Mouse (Mus musculus): ENCODE measurements around the gene Mfap5. TPM values are rescaled to one million over a fixed set of nuclear protein-coding genes. Genes with fewer than 3 reads are reported as not detected.
A peak's percentile ranks its signal among the peaks of the same experiment; 100 is the strongest.
"Not testable (repeated sequence)": the region's sequence is repeated elsewhere in the genome, so short reads cannot be mapped to it uniquely, and the experiment has no call there.

Mfap5 gene
- polyA plus RNA-seq, 1 experiment from 2014 or later: 86.4 TPM

DNA sequence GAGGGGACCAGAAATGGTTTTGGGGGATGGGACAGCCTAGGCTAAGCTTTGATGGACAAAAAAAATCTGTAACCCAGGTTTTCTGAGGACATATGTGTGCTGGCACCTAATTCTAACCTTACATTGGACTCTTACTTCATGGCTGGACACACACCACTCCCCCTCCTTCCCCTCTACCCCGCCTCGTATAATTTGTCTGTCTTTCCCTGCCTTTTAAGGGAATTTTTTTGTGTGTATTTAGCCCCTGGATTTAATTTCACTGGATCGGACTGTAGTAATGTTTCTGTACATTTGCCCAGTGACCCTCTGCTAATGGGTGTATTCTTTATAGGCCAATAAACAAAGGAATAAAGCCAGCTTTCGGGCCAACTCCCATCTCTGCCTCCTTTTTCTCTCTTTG is 604 bp upstream of the Mfap5 start:
- peak; percentile 49; the same call in 1 of the 2 replicates for ATAC-seq (ENCODE audit: insufficient read depth, low FRiP score)
- Histone ChIP-seq H3K27me3 (ENCODE audit: control insufficient read depth, insufficient read depth, low read length) (no peaks in the 10 kb centered on the region), H3K4me3 (replicated peaks; ENCODE audit: low read length) (no peak overlapping the region), H3K27ac (ENCODE audit: low read length) (peak overlapping the region; percentile 63), H3K9ac (ENCODE audit: low read length) (no peak overlapping the region), H3K4me2 (ENCODE audit: low read depth, low read length) (no peak overlapping the region), H3K9me3 (replicated peaks; ENCODE audit: control insufficient read depth, low read length) (no peaks in the 10 kb centered on the region), H3K36me3 (ENCODE audit: control insufficient read depth, insufficient read depth, low read length) (no peaks in the 10 kb centered on the region), H3K4me1 (ENCODE audit: control insufficient read depth, insufficient read depth, low read length) (no peaks in the 10 kb centered on the region)
- WGBS: 44% methylated on average over 4 of the region's 4 CpGs

DNA sequence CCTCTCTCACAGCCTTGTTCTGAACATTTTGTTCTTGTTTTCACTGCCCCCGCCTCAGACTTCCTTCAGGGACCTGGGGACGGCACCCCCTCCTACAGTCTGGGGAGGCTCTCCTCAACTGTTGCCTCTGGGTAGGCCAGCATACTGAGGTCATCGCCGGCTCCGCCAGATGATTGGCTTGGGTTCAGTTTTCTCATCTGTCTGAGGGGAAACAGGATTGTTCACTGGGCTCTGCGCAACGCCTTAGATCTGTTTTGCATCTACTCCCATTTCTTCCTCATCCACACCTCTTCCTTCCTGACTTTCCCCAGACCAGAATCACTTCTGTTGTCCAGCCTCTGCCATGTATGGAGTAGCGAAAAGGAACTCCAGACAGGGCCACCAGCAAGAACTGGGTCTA is 2.8 kb downstream of the Mfap5 start:
- Histone ChIP-seq H3K4me1 (ENCODE audit: control insufficient read depth, insufficient read depth, low read length) (no peaks in the 10 kb centered on the region), H3K27me3 (ENCODE audit: control insufficient read depth, insufficient read depth, low read length) (no peaks in the 10 kb centered on the region), H3K36me3 (ENCODE audit: control insufficient read depth, insufficient read depth, low read length) (no peaks in the 10 kb centered on the region), H3K9ac (ENCODE audit: low read length) (no peak overlapping the region), H3K27ac (ENCODE audit: low read length) (no peak overlapping the region), H3K9me3 (replicated peaks; ENCODE audit: control insufficient read depth, low read length) (no peaks in the 10 kb centered on the region), H3K4me3 (replicated peaks; ENCODE audit: low read length) (no peak overlapping the region), H3K4me2 (ENCODE audit: low read depth, low read length) (no peak overlapping the region)
- WGBS: 67% methylated on average over 8 of the region's 8 CpGs
- ATAC-seq (ENCODE audit: insufficient read depth, low FRiP score): 0 out of 2 replicates have a peak, but pooled peaks have one; percentile 23

DNA sequence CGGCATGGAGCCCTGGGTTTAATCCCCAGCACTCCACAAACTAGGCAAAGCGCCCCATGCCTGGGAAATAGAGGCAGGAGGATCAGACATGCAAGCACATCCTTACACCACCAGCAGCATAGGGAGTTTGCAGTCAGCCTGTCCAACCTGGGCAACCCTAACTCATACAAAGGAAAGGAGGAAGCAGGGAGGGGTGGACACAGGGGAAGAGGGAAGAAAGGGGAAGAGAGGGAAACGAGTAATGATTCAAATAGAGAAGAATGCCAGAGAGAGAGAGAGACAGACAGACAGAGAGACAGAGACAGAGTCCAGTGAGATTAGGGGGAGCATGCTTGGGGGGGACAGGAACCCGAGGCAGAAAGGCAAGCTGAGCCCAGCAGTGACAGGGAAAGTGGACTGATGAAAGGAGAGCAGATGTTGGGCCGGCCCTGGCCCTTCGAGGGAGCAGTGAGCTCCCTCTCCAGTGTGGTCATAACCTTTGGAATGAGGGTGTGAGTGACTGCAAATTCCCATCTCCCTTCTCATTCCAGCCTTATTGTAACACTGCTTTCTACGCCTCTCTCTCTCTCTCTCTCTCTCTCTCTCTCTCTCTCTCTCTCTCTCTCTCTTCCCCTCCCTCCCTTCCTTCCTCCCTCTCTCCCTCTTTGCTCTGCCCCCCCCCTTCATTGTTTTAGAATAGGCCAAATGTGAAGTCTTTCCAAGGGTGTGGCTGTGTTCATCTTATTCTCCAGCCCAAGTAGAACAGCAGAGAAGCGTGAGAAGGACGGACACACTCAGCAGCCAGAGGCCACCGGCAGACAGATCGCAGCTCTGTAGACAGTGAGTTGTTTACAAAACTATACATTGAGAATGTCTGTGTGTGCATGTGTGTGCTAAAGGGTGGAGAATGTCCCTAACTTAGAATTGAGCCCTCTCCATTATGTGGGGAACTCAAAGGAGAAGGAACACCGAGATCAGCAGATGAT is 7.6 kb downstream of the Mfap5 start:
- Histone ChIP-seq H3K27me3 (ENCODE audit: control insufficient read depth, insufficient read depth, low read length) (no peaks in the 10 kb centered on the region), H3K36me3 (ENCODE audit: control insufficient read depth, insufficient read depth, low read length) (no peaks in the 10 kb centered on the region), H3K4me3 (replicated peaks; ENCODE audit: low read length) (peak overlapping the region; percentile 22), H3K4me1 (ENCODE audit: control insufficient read depth, insufficient read depth, low read length) (no peaks in the 10 kb centered on the region), H3K27ac (ENCODE audit: low read length) (peak overlapping the region; percentile 43), H3K9me3 (replicated peaks; ENCODE audit: control insufficient read depth, low read length) (no peaks in the 10 kb centered on the region), H3K9ac (ENCODE audit: low read length) (peak overlapping the region; percentile 28; the same call in 1 of the 2 replicates), H3K4me2 (ENCODE audit: low read depth, low read length) (0 out of 2 replicates have a peak overlapping the region, but pooled peaks have one; percentile 17)
- ATAC-seq (ENCODE audit: insufficient read depth, low FRiP score): peak; percentile 63; the same call in 1 of the 2 replicates
- WGBS: 38% methylated on average over 12 of the region's 12 CpGs

DNA sequence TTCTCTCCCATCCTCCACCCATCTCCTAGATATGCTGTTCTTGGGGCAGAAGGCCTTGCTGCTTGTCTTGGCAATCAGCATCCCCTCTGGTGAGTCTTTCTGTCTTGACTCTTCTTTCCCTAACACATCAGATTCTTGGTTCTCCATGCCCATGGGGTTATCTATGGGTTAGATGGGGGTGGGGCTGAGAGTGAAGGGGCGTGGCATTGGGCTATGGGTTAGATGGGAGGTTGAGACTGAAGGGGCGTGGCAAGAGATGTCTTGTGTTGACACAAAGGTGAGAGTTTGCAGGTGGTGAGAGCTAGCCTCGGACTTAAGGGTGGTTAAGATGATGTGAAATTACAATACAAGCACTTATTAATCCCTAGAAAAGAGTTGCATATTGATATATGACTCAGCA is 8.7 kb downstream of the Mfap5 start:
- Histone ChIP-seq H3K9ac (ENCODE audit: low read length) (no peak overlapping the region), H3K4me1 (ENCODE audit: control insufficient read depth, insufficient read depth, low read length) (no peaks in the 10 kb centered on the region), H3K9me3 (replicated peaks; ENCODE audit: control insufficient read depth, low read length) (no peaks in the 10 kb centered on the region), H3K36me3 (ENCODE audit: control insufficient read depth, insufficient read depth, low read length) (no peaks in the 10 kb centered on the region), H3K27ac (ENCODE audit: low read length) (no peak overlapping the region), H3K4me2 (ENCODE audit: low read depth, low read length) (peak overlapping the region; percentile 40; the same call in 1 of the 2 replicates), H3K27me3 (ENCODE audit: control insufficient read depth, insufficient read depth, low read length) (no peaks in the 10 kb centered on the region), H3K4me3 (replicated peaks; ENCODE audit: low read length) (peak overlapping the region; percentile 22)
- 67% methylated on average over 3 of the region's 3 CpGs for WGBS
- no peak for ATAC-seq (ENCODE audit: insufficient read depth, low FRiP score)

DNA sequence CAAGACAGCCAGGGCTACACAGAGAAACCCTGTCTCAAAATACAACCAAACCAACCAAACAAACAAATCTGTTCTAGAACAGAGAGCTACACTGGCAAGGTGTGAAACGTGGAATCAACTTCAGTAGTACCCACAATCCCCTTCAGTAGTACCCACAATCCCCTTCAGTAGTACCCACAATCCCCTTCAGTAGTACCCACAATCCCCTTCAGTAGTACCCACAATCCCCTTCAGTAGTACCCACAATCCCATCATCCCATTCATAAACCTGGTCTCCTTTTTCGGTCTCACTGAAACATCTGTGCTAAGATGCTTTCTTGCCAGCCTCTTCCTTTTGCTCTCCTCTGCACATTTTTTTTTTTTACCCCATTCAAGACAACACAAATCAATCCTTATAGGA is 10.1 kb downstream of the Mfap5 start:
- H3K4me2 ChIP-seq (ENCODE audit: low read depth, low read length); H3K9me3 ChIP-seq (replicated peaks; ENCODE audit: control insufficient read depth, low read length); H3K36me3 ChIP-seq (ENCODE audit: control insufficient read depth, insufficient read depth, low read length); H3K27ac ChIP-seq (ENCODE audit: low read length); H3K4me3 ChIP-seq (replicated peaks; ENCODE audit: low read length); H3K9ac ChIP-seq (ENCODE audit: low read length); H3K27me3 ChIP-seq (ENCODE audit: control insufficient read depth, insufficient read depth, low read length); ATAC-seq (ENCODE audit: insufficient read depth, low FRiP score); H3K4me1 ChIP-seq (ENCODE audit: control insufficient read depth, insufficient read depth, low read length): not testable (repeated sequence)
- 89% methylated on average over 2 of the region's 2 CpGs for WGBS

DNA sequence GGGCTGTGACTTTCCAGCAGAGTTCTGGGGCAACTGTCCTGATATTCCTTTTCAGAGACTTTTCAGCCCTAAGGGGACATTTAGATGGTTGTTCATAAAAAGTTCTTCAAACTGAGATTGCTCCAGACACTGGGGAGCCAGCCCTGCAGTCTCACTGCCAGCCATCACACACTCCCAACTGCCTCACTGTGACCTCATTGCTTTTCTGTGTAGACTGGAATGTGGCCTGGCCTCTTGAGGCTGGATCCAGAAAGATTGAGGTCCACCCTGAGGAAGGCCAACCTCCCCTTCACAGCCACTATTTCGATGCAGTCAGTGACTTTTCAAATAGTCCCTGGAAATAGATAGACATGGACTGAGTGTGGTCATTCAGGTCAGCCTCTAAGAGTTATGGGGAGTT is 12.0 kb downstream of the Mfap5 start:
- Histone ChIP-seq H3K4me1 (ENCODE audit: control insufficient read depth, insufficient read depth, low read length) (no peaks in the 10 kb centered on the region), H3K9ac (ENCODE audit: low read length) (no peak overlapping the region), H3K27me3 (ENCODE audit: control insufficient read depth, insufficient read depth, low read length) (no peaks in the 10 kb centered on the region), H3K4me2 (ENCODE audit: low read depth, low read length) (no peak overlapping the region), H3K36me3 (ENCODE audit: control insufficient read depth, insufficient read depth, low read length) (no peaks in the 10 kb centered on the region), H3K27ac (ENCODE audit: low read length) (no peak overlapping the region), H3K9me3 (replicated peaks; ENCODE audit: control insufficient read depth, low read length) (no peaks in the 10 kb centered on the region), H3K4me3 (replicated peaks; ENCODE audit: low read length) (no peak overlapping the region)
- 81% methylated on average over 1 of the region's 1 CpGs for WGBS
- ATAC-seq (ENCODE audit: insufficient read depth, low FRiP score): no peak

DNA sequence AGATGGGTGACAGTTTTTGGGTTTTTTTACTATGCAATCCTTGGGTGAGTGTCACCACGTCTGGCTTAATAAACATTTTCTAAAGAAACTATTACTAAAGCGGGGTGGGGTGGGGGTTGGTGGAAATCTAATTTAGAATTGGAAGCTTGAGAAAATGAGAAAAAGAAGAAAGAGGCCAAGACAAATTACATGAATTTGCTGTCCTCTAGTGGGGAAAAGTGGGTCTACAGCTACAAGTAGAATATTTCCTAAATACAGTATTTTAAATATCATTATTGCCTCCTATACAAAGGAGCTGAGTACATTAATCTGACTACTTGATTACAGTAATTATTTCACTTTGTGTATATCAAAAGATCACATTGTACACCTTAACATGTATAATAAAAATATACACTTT is 13.7 kb downstream of the Mfap5 start:
- Histone ChIP-seq H3K4me1 (ENCODE audit: control insufficient read depth, insufficient read depth, low read length) (no peaks in the 10 kb centered on the region), H3K27me3 (ENCODE audit: control insufficient read depth, insufficient read depth, low read length) (no peaks in the 10 kb centered on the region), H3K4me2 (ENCODE audit: low read depth, low read length) (no peak overlapping the region), H3K27ac (ENCODE audit: low read length) (no peak overlapping the region), H3K9me3 (replicated peaks; ENCODE audit: control insufficient read depth, low read length) (no peaks in the 10 kb centered on the region), H3K36me3 (ENCODE audit: control insufficient read depth, insufficient read depth, low read length) (no peaks in the 10 kb centered on the region), H3K4me3 (replicated peaks; ENCODE audit: low read length) (no peak overlapping the region), H3K9ac (ENCODE audit: low read length) (no peak overlapping the region)
- no peak for ATAC-seq (ENCODE audit: insufficient read depth, low FRiP score)
- 21% methylated on average over 2 of the region's 2 CpGs for WGBS

DNA sequence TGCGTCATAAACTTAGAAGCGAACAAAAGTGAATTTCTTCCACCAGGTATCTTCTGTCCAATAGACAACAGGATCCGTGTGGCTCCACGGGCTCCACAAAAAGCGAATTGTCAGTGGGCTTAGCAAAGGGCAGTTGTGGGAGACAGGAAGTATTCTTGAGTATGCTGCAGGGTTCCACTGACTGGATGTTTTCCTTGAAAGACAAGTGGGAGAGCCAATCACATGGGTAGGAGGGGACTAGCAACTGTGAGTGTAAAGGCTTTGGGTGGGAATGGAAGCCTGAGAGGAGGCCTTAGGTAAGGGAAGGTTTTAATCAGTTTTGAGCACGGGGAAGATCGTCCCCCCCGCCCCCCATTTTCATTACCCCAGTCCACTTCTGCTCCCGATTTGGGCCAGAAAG is 16.9 kb downstream of the Mfap5 start:
- no peak for ATAC-seq (ENCODE audit: insufficient read depth, low FRiP score)
- 56% methylated on average over 9 of the region's 9 CpGs for WGBS

DNA sequence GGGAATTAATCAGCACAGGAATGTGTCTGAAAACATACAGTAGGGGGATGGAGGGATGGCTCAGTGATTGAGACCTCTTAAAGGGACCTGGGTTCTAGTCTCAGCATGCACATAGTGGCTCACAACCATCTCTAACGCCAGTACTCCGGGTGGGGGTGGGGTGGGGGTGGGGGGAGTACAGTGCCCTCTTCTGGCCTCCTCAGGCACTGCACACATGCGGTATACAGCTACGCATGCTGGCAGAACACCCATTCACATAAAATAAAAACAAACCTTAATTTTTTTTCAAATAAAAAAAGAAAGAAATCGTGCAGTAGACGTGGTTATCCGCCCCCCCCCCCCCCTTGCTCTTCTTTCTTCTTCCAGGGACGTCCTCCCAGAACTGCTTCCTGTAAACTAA is 17.6 kb downstream of the Mfap5 start:
- H3K9me3 ChIP-seq (replicated peaks; ENCODE audit: control insufficient read depth, low read length): no peaks in the 10 kb centered on the region
- H3K36me3 ChIP-seq (ENCODE audit: control insufficient read depth, insufficient read depth, low read length): no peaks in the 10 kb centered on the region
- 80% methylated on average over 8 of the region's 8 CpGs for WGBS
- H3K27me3 ChIP-seq (ENCODE audit: control insufficient read depth, insufficient read depth, low read length): no peaks in the 10 kb centered on the region
- H3K4me2 ChIP-seq (ENCODE audit: low read depth, low read length): no peak overlapping the region
- no peak for ATAC-seq (ENCODE audit: insufficient read depth, low FRiP score)
- H3K4me3 ChIP-seq (replicated peaks; ENCODE audit: low read length): no peak overlapping the region
- H3K4me1 ChIP-seq (ENCODE audit: control insufficient read depth, insufficient read depth, low read length): no peaks in the 10 kb centered on the region
- H3K27ac ChIP-seq (ENCODE audit: low read length): no peak overlapping the region
- no peak overlapping the region for H3K9ac ChIP-seq (ENCODE audit: low read length)

More for the DNA sequence above, 16.9 kb downstream of the Mfap5 start:
- Histone ChIP-seq H3K4me1 (ENCODE audit: control insufficient read depth, insufficient read depth, low read length) (no peaks in the 10 kb centered on the region), H3K36me3 (ENCODE audit: control insufficient read depth, insufficient read depth, low read length) (no peaks in the 10 kb centered on the region), H3K9me3 (replicated peaks; ENCODE audit: control insufficient read depth, low read length) (no peaks in the 10 kb centered on the region), H3K4me2 (ENCODE audit: low read depth, low read length) (peak overlapping the region; percentile 17; the same call in 1 of the 2 replicates), H3K27me3 (ENCODE audit: control insufficient read depth, insufficient read depth, low read length) (no peaks in the 10 kb centered on the region), H3K9ac (ENCODE audit: low read length) (peak overlapping the region; percentile 12; the same call in 1 of the 2 replicates), H3K27ac (ENCODE audit: low read length) (no peak overlapping the region), H3K4me3 (replicated peaks; ENCODE audit: low read length) (no peak overlapping the region)
